Mouse (Mus musculus) 416B (cell line): ENCODE results near the gene Olfr283.
"Not testable (repeated sequence)": the region's sequence is repeated elsewhere in the genome, so short reads cannot be mapped to it uniquely, and the experiment has no call there.

Source experiments
- DNase-seq: peaks from one replicate; pipeline ENCODE4 v3.0.0; 2011; ENCODE audit warnings: low read depth

Olfr283 gene

GRCm38 (mm10) chr15:98380846-98381245, at the start of gene Olfr283:
Gene Olfr283 (minus strand): TSS chr15:98380946.
- no peak for DNase-seq

- DNase-seq, result no peak
Measured at GRCm38 (mm10) chr15:98425188-98425587, 44.4 kb upstream of the Olfr283 start.

- no peak for DNase-seq
Measured at GRCm38 (mm10) chr15:98424753-98425152, 44.0 kb upstream of the Olfr283 start.

GRCm38 (mm10) chr15:98424326-98424725, 43.6 kb upstream of the Olfr283 start:
- no peak for DNase-seq

- no peak for DNase-seq
Measured at GRCm38 (mm10) chr15:98420897-98421296, 40.2 kb upstream of the Olfr283 start.

GRCm38 (mm10) chr15:98418096-98418495, 37.4 kb upstream of the Olfr283 start:
- no peak for DNase-seq

GRCm38 (mm10) chr15:98417285-98417684, 36.5 kb upstream of the Olfr283 start:
- peak; percentile 61 for DNase-seq

GRCm38 (mm10) chr15:98416802-98417201, 36.1 kb upstream of the Olfr283 start:
- not testable (repeated sequence) for DNase-seq

GRCm38 (mm10) chr15:98415996-98416395, 35.2 kb upstream of the Olfr283 start:
- DNase-seq, result no peak

- no peak for DNase-seq
Measured at GRCm38 (mm10) chr15:98410249-98410648, 29.5 kb upstream of the Olfr283 start.

GRCm38 (mm10) chr15:98409635-98410034, 28.9 kb upstream of the Olfr283 start:
- no peak for DNase-seq

GRCm38 (mm10) chr15:98408406-98409060, 27.8 kb upstream of the Olfr283 start:
- DNase-seq, result peak; percentile 21

- no peak for DNase-seq
Measured at GRCm38 (mm10) chr15:98402356-98402755, 21.6 kb upstream of the Olfr283 start.

GRCm38 (mm10) chr15:98397136-98397535, 16.4 kb upstream of the Olfr283 start:
- no peak for DNase-seq

GRCm38 (mm10) chr15:98391903-98392187, 11.1 kb upstream of the Olfr283 start:
- DNase-seq, result no peak

GRCm38 (mm10) chr15:98391081-98391902, 10.5 kb upstream of the Olfr283 start:
- DNase-seq, result no peak

- peak; percentile 91 for DNase-seq
Measured at GRCm38 (mm10) chr15:98389796-98390195, 9.1 kb upstream of the Olfr283 start.

GRCm38 (mm10) chr15:98387621-98388020, 6.9 kb upstream of the Olfr283 start:
- DNase-seq, result peak; percentile 90

- no peak for DNase-seq
Measured at GRCm38 (mm10) chr15:98378209-98378608, 2.5 kb downstream of the Olfr283 start.

- DNase-seq, result no peak
Measured at GRCm38 (mm10) chr15:98340887-98341286, 39.9 kb downstream of the Olfr283 start, which contains the start of gene Olfr284. Gene Olfr284 (minus strand): TSS chr15:98340987.
